Mouse (Mus musculus) ES-Bruce4 (cell line): ENCODE results near the gene Hfe.
"Not testable (repeated sequence)": the region's sequence is repeated elsewhere in the genome, so short reads cannot be mapped to it uniquely, and the experiment has no call there.

Source experiments
- CTCF ChIP-seq: IDR thresholded peaks from one replicate; pipeline ENCODE4 v1.8.1; 2011; ENCODE audit warnings: low read depth, low read length
- POLR2A ChIP-seq: IDR thresholded peaks from one replicate; pipeline ENCODE4 v1.8.1; 2011; ENCODE audit warnings: low read length; ENCODE audit not compliant: insufficient read depth

DNA sequence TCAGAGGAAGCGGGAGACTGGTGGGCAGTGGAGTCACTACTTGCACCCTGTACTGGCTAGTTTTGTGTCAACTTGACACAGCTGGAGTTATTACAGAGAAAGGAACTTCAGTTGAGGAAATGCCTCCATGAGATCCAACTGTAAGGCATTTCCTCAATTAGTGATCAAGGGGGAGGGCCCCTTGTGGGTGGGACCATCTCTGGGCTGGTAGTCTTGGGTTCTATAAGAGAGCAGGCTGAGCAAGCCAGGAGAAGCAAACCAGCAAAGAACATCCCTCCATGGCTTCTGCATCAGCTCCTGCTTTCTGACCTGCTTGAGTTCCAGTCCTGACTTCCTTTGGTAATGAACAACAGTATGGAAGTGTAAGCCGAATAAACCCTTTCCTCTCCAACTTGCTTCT is 7.9 kb downstream of the Hfe start:
- TF ChIP-seq CTCF, POLR2A: not testable (repeated sequence)
